Mouse (Mus musculus) left cerebral cortex, adult 2 months (tissue): ENCODE data around the gene AC129217.1. TPM values are rescaled to one million over a fixed set of nuclear protein-coding genes. Genes with fewer than 3 reads are reported as not detected.
A peak's percentile ranks its signal among the peaks of the same experiment; 100 is the strongest.

Experiments
- DNase-seq, 2 experiments: peaks; one replicate each; pipeline ENCODE4 v3.0.0; 2021 to 2022; ENCODE audit warnings: low spot score in 2 of 2, mixed read lengths in 1 of 2; ENCODE audit errors: extremely low spot score in 1 of 2
- H3K27ac ChIP-seq: fragments of 200-600 bp; 2 replicates; pipeline ENCODE4 v1.8.1; 2022
- H3K4me3 ChIP-seq: fragments of 200-600 bp; 2 replicates; pipeline ENCODE4 v1.8.1; 2022
- CTCF ChIP-seq: fragments of 200-600 bp; IDR thresholded peaks from 2 replicates; pipeline ENCODE4 v1.8.1; 2022; ENCODE audit warnings: antibody characterized with exemption, mild to moderate bottlenecking, moderate library complexity
- intact Hi-C: fragments of 180-260 bp; cut with DNase I; formaldehyde crosslinking; loops from one replicate; pipeline ENCODE4 v1.15.1; 2025
- total RNA-seq, 2 experiments: library from RNA; stranded (reverse); gene quantifications; 2 replicates each; pipeline ENCODE4 v1.2.3; 2021

AC129217.1 gene
- total RNA-seq, 2 experiments from 2014 or later = not detected

- Histone ChIP-seq H3K4me3 (no peak overlapping the region), H3K27ac (no peak overlapping the region)
- intact Hi-C loops = no loop called here
- TF ChIP-seq CTCF = no peak
- DNase-seq = no peak
These were observed 22.8 kb upstream of the AC129217.1 start for GRCm38 (mm10) chr19:8806810-8807209.

- intact Hi-C loops = loop anchor here (5.0 kb wide), 1 partner anchor 249 kb away; no protein-coding TSS in a partner anchor
- peak; percentile 19 for TF ChIP-seq CTCF
- Histone ChIP-seq H3K27ac (no peak overlapping the region), H3K4me3 (no peak overlapping the region)
- DNase-seq = no peak
These were observed 13.8 kb upstream of the AC129217.1 start for GRCm38 (mm10) chr19:8815812-8816211.

- TF ChIP-seq CTCF = no peak
- intact Hi-C loops = loop anchor here (5.0 kb wide), 1 partner anchor 250 kb away; no protein-coding TSS in a partner anchor
- Histone ChIP-seq H3K4me3 (no peak overlapping the region), H3K27ac (no peak overlapping the region)
- no peak for DNase-seq
These were observed 12.6 kb upstream of the AC129217.1 start for GRCm38 (mm10) chr19:8817001-8817400.

GRCm38 (mm10) chr19:8818301-8818798 lies 11.2 kb upstream of the AC129217.1 start:
- no peak for TF ChIP-seq CTCF
- peak overlapping the region; percentile 84 for H3K27ac ChIP-seq
- intact Hi-C loops = loop anchor here (2.0 to 5.0 kb wide), 2 partner anchors 44 to 251 kb away; partner anchors contain the start of gene Tmem179b

GRCm38 (mm10) chr19:8818801-8819595 lies 10.6 kb upstream of the AC129217.1 start, which contains the start of gene Ttc9c:
Gene Ttc9c (minus strand): TSS chr19:8819333.
- TF ChIP-seq CTCF = no peak
- peak; percentile 92 to 97 for DNase-seq
- Histone ChIP-seq H3K27ac (peak within 1 kb of the TSS; percentile 98), H3K4me3 (peak within 1 kb of the TSS; percentile 71)
- intact Hi-C loops = loop anchor here (1.0 to 5.0 kb wide), 5 partner anchors 17 to 252 kb away; partner anchors contain the start of genes Polr2g, Tmem179b, Ubxn1 and Zbtb3

More at GRCm38 (mm10) chr19:8818301-8818798, 11.2 kb upstream of the AC129217.1 start:
- DNase-seq = no peak
- peak overlapping the region; percentile 71 for H3K4me3 ChIP-seq

- peak; percentile 98 for DNase-seq
- intact Hi-C loops = loop anchor here (1.0 to 5.0 kb wide), 6 partner anchors 17 to 253 kb away; partner anchors contain the start of genes Bscl2, Polr2g, Tmem179b and Ubxn1
These were observed 9.8 kb upstream of the AC129217.1 start, which contains the start of gene Hnrnpul2 for GRCm38 (mm10) chr19:8819596-8820423. Gene Hnrnpul2 (plus strand): TSS chr19:8820010.

GRCm38 (mm10) chr19:8820424-8820956 lies 9.1 kb upstream of the AC129217.1 start:
- no peak for DNase-seq
- intact Hi-C loops = loop anchor here (2.0 kb wide), 1 partner anchor 16 kb away; the partner anchor contains the start of gene Bscl2
- Histone ChIP-seq H3K4me3 (peak overlapping the region; percentile 71), H3K27ac (peak overlapping the region; percentile 98)
- TF ChIP-seq CTCF = no peak

More at GRCm38 (mm10) chr19:8819596-8820423, 9.8 kb upstream of the AC129217.1 start, which contains the start of gene Hnrnpul2:
- TF ChIP-seq CTCF = no peak
- Histone ChIP-seq H3K4me3 (peak within 1 kb of the TSS; percentile 71), H3K27ac (peak within 1 kb of the TSS; percentile 98)

- intact Hi-C loops = loop anchor here (1.0 to 2.0 kb wide), 2 partner anchors 11 to 16 kb away; partner anchors contain the start of gene Bscl2
- Histone ChIP-seq H3K27ac (peak overlapping the region; percentile 11), H3K4me3 (peak overlapping the region; percentile 71)
- no peak for TF ChIP-seq CTCF
- DNase-seq = no peak
These were observed 8.4 kb upstream of the AC129217.1 start for GRCm38 (mm10) chr19:8821146-8821545.

- no peak for DNase-seq
- H3K4me3 ChIP-seq = peak overlapping the region; percentile 71
- intact Hi-C loops = no loop called here
- no peak for TF ChIP-seq CTCF
- H3K27ac ChIP-seq = no peak overlapping the region
These were observed 6.9 kb upstream of the AC129217.1 start for GRCm38 (mm10) chr19:8822696-8823095.

GRCm38 (mm10) chr19:8830664-8831063 lies 1.1 kb downstream of the AC129217.1 start:
- intact Hi-C loops = no loop called here
- H3K4me3 ChIP-seq = no peak overlapping the region
- TF ChIP-seq CTCF = no peak
- DNase-seq = no peak
- H3K27ac ChIP-seq = no peak overlapping the region

- peak; percentile 5; the same call in 1 of the 2 replicates for TF ChIP-seq CTCF
- no peak overlapping the region for H3K4me3 ChIP-seq
- intact Hi-C loops = no loop called here
- H3K27ac ChIP-seq = no peak overlapping the region
- DNase-seq = no peak
These were observed 1.7 kb downstream of the AC129217.1 start for GRCm38 (mm10) chr19:8831262-8831661.
